Mouse (Mus musculus): ENCODE measurements around the gene Utp20.
"Not testable (repeated sequence)": the region's sequence is repeated elsewhere in the genome, so short reads cannot be mapped to it uniquely, and the experiment has no call there.

Utp20 gene

DNA sequence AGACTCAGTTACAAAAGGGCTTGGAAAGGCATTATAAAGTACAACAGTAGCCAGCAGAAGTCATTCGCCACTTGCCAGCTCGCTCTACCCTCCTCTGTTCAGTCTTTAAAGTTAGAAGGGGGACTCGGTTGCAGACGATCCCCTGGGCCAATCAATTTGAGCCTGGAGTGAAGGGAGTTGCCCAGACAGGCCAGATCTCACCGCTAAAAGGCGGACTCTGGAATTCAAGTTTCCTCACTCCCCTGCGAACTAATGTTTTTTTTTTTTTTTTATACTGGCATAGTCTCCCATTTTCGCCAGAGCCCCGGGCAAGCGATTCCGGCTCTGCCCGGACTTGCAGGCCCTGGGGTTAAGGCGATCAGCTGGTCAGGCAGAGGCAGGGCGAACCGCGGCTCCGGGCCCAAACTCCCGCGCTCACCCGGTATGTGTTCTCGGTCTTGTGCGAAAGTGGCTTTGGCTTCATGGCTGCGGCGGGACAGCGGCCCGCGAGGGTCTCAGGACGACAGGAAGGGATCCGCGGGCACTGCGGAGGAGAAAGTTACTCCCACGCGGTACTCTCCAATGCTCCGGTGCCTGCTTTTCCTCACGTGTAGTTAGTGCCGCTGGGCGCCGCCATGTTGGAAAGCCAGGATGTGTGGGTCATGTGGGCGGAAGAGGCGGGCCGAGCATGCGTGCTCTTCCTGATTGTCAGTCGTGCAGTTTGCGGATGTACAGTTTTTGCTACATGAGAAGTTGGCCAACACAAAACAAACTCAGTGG, at the start of gene Utp20:
Gene Utp20 (minus strand): TSS at position 617 of the 759 bp plus-strand sequence.
- peak; percentile 79 for DNase-seq (ENCODE audit: low read depth, low spot score)

DNA sequence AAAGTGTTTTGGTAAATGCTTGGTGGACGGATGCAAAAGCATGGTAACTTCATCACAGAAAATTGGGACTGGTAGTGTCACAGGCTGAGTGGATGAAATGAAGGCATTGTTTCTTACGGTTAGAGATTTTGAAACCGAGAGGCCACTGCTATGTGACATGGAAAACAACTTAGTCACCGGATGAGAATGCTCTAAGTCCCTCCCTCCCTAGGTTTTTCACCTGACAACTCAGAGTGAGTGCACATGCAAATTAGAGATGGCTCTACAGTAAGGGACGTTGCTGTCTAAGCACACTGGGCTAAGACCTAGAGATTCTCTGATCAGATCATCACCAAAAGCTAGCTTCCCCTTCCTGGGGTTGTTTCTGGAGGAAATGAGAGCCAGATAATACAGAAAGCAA, 48.3 kb upstream of the Utp20 start:
- DNase-seq (ENCODE audit: low read depth, low spot score) = no peak

DNA sequence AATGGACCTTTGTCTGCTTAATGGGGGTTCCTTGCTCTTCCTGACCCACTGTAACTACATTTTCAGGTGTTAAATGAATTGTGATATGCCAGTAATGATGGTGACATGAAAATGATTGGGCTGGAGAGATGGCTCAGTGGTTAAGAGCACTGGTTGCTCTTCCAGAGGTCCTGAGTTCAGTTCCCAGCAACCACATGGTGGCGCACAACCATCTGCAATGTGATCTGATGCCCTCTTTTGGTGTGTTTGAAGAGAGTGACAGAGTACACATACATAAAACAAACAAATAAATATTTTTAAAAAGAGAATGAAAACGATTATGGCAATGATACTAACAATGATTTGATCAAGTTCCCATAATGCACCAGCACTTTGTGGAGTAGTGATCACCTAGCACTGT, 39.4 kb upstream of the Utp20 start:
- no peak for DNase-seq (ENCODE audit: low read depth, low spot score)

DNA sequence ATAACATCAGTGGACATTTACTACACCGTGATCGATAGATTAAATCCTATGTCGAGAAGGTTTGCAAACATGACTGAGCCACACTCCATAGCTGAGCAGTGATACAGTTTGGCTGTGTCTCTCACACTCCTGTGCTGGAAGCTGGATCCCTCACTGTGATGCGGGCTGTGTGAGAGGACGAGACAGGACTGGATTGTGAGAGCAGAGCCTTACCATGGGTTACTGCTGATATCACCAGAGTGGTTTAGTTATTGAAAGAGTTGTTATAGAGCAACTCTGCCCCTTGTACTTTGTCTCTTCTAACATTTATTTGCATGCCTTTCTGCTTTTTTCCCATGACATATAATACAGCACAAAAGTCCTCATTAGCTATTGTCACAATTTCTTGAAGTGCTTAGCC, 35.7 kb upstream of the Utp20 start:
- DNase-seq (ENCODE audit: low read depth, low spot score) = no peak

DNA sequence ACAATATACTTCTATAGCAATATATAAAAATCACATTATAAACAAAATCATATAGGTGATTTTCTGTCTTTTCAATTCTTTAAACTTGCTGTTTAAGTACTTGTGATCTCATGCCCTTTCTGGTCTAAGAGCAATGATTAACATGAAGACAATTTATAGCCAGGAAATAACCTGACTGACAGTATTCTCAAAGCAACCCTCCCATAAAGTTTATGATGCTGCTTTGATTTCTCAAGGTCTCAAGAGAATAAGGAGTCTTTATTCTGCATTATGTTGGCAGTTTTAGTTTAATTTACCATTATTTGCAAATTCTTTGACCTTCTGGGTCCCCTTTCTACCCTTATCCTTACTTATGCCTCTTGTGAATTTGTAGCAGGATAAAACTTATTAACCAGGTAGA, 34.8 kb upstream of the Utp20 start:
- no peak for DNase-seq (ENCODE audit: low read depth, low spot score)

DNA sequence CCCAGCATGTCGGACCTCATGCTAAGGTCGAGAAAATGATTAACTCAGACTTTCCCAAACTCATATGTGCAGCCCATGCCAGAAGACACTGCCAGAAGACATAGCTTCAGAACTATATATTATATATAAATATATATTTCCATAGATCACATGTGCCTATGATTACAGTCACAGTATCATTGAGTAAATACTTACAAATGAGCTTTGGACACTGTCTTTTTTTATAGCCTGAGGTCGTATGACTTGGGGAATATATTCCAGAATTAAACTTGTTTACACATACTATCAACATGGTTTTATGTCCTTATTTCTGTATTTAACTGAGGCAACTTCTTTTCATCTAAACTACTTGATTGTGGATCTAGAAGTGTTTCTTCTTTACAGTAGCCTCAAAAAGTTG, 34.3 kb upstream of the Utp20 start:
- no peak for DNase-seq (ENCODE audit: low read depth, low spot score)

DNA sequence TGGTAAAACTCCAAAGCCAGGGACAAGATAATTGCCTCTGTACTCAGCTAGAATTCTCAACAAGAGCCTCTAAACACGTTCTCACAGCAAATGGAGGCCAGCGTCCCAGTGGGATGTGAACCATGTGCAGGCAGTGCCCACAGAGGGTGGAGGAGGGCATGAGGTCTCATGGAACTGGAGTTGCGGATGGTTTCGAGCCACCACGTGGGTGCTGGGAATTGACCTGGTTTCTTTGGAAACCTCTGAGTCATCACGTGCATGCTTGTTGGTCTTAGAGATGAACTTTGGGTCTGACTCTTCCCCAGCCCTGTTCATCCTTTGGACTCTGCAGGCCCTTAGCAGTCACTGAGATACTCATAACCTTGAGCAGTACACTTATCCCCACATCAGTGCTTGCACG, 26.7 kb upstream of the Utp20 start:
- no peak for DNase-seq (ENCODE audit: low read depth, low spot score)

DNA sequence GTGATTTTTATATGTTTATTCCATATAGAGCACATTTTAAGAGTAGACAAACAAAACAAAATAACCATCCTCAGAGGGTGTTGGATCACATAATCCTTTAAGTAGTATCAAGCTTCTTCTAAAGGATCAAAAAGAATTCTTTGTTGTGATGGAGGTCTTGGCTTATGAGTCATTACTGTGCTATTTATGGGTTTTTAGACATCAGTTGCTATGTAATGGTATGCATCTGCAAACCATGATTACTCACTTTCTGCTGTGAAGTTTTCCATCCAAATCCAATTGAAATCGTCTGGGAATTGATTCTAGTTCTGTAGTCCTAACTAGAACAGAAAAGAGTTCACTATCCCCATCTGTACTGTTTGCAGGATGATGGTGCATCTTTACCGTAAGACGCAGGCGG, 23.4 kb upstream of the Utp20 start:
- no peak for DNase-seq (ENCODE audit: low read depth, low spot score)

DNA sequence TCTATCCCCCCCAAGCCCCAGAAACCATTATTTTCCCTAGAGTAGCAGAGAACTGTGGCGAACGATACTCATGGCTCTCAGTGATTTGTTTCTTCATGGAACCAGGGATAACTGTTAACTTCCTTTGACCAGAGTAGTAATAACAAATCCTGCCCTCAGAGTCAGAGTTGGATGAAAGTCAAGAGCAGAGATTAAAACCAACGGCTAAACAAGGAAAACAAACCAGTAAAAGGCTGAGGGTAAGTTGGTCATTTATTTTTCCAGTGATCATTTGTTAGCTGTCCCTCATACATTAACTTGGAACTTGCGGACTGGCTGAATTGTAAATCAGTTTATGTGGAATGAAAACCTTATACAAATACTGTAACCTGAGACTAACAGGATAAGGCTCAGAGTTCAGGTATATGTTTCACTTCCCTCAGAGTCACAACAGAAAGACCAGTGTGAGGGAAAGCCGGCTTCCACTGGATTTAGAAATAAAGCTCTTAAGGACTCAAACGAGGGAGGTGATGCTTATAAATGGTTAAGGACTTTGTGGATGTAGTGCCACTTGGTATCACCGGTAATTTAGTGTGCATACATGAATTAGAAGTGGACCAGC, 22.4 kb upstream of the Utp20 start:
- no peak for DNase-seq (ENCODE audit: low read depth, low spot score)

DNA sequence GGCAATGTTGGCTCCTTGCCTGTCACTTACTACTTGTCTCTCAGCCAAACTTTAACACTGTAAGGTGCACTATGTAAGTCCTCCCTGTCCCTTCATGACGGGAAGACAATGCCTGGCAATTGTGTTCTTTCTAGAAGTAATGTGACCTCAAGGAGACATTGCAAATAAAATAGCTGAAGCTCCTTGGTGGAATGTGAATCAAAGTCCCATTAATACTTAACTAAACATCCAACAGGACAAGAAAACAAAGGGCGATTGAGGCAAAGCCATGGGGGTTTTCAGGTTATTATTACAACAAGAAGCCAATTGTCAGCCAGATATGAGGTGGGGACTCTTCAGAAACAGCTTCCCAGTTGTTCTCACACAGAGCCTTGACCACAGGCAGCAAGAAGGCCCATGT, 7.6 kb upstream of the Utp20 start:
- DNase-seq (ENCODE audit: low read depth, low spot score) = no peak

DNA sequence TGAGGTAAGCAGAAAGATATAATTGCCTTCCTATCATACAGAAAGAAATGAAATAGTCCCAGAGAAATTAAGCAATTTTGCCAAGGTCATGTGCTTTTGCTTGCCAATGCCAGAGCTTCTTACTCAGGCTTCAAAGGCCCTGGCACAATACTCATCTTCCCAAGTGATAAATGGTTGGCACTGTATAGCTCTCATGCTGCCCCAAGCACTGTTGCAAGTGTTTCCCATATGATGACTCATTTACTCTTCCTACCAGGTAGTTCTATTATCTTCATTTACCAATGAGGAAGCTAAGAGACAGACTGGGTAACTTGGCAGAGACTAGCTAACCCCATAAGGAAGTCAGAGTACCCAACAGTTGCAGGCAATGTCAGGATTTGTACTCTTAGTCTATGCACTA, 1.8 kb upstream of the Utp20 start:
- no peak for DNase-seq (ENCODE audit: low read depth, low spot score)

DNA sequence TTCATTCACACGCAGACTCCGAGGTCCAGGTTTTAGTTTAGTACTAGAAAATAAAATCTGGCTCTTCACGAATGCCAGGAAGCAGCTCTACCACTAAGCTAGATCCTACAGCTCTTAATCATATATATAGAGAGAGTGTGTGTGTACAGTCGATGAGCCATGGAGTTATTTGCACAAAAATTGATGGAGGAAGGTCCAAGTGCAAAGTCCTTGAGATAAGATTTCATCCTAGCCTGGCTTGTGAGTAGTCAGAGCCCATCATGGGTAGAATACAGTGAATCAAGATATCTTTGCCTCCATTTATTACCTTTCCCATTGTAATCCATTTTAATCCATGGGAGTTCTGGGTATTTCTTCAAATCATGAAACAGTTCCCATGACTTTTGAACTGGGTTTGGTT, 992 bp upstream of the Utp20 start:
- DNase-seq (ENCODE audit: low read depth, low spot score) = no peak

DNA sequence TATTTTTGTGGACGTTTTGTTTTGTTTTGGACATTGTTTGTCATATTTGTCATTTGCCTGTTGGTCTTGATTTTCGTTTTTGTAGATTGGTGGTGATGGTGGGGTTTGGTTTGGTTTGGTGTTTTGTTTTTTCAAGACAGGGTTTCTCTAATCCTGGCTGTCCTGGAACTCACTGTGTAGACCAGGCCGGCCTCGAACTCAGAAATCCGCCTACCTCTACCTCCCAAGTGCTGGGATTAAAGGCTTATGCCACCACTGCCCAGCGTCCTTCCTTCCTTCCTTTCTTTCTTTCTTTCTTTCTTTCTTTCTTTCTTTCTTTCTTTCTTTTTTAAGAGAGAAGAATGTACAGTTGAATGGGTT, 323 bp upstream of the Utp20 start:
- DNase-seq (ENCODE audit: low read depth, low spot score) = not testable (repeated sequence)

DNA sequence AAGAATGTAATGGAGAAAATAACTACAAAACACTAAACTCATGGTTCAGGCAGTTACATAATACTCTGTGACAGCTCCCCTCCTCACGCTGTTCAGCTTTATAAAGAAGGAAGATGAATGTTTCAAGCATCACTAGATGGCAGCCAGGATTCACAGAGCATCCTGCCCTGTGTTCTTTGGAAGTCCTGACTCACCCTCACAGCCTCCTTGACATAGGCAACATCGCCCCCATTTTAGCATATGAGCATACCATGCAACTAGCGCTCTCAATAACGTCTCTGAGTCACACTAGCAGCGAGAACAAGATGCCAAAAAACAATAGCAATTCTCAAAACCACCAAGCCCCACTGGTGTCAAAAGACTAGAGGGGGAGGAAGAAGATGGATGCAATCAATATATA, 9.3 kb downstream of the Utp20 start:
- no peak for DNase-seq (ENCODE audit: low read depth, low spot score)

DNA sequence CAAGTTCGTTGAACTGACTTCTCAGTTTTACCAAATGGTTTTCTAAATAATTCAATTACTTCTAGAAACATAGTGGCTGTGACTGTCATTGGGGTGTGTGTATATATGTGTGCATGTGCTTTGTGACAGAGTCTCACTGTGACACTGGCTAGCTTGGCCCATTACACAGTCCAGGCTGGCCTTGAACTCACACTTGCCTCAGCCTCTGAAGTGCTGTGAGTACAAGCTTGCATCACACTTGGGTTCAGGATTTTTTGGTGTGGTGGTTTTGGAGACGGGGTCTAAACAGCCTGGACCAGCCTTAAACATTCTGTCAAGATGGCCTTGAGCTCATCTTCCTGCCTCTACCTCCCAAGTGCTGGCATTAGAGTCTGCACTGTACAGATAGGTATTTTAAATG, 11.3 kb downstream of the Utp20 start:
- no peak for DNase-seq (ENCODE audit: low read depth, low spot score)

DNA sequence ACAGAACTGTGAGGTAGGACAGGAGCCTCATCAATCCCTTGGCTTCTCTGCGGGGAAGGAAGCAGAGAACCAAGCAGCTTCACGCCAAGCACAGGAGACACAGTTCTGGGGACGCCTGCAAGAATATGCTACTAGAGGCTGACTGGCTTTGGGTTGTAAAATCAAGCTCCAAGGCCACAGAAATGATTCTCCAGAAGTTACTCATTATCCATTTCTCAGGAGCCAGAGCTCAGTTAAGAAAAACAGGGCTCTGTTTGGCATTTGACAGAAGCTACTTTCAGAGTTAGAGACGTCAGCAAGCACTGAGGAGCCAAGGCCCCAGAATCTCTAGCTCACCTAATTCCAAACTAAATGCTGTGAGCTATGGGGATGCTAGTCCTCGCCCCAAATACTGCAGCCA, 14.9 kb downstream of the Utp20 start:
- no peak for DNase-seq (ENCODE audit: low read depth, low spot score)

DNA sequence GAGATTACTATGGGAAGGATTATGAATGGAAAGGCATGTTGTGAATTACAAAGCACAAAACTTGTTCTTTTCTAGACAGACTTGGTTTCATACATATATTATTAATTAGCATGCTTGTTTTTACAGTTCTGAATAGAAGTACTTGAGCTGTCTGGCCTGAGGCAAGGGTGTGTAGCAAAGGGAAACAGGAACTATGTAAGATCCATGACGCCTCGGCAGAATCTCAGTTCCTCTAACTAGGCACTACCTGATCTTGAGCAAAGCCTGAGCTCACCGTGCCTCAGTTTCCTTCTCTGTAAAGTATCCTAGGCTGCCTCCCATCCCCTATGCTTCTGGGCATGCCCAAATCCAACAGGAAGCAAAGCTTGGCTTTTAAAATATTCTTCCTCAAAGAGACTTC, 24.4 kb downstream of the Utp20 start:
- no peak for DNase-seq (ENCODE audit: low read depth, low spot score)

DNA sequence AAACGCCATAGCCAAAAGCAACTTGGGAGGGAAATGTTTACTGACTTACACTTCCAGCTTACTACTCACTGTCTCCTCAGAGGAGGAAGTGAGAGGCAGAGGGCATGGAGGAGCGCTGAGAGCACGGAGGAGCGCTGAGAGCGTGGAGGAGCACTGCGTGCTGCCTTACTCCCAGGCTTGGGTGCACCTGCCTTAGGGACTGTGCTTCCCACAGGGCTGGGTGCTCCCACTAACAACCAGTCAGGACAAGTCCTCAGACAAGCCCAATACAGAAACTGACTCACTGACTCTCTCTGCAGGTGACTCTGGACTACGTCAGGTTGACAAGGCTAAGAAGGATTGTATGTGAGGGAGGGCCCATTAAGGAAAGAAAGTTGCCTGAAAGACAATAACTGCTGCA, 27.2 kb downstream of the Utp20 start:
- no peak for DNase-seq (ENCODE audit: low read depth, low spot score)

DNA sequence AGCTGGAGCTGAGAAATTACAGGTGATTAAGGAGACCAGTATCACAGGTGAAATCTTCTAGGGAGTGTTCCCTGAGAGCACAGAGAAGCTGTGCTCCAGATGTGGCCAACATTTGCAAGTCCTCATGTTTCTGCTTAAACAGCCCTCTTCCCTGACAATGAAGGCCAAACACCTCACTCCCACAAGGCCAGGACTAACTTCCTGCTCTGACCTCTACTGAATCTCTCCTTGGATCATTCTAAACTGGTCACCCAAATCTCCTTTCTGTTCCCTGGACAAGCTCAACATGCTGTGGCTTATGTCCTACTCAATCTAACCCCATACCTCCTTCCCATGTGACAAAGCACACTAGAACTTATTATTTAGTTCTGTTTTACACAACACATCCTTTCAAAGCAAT, 29.2 kb downstream of the Utp20 start:
- no peak for DNase-seq (ENCODE audit: low read depth, low spot score)

DNA sequence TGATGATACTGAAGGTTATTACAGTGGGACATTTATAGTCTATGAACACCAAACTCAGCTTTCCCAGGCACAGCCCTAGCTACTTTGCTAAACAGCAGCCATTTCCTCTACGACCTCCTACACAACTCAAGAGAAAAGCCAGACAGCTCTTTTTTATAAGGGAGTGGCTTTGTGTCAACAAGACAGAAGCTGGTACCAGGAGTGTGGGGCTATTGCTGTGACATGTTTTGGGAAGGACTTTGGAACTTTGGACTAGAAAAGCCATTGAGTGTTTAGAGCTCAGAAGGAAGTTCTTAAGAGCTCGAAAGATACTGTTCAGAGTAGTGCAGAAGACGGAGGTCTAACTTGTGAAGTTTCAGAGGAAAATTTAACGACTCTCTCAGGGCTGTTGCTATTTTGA, 29.7 kb downstream of the Utp20 start:
- DNase-seq (ENCODE audit: low read depth, low spot score) = no peak

DNA sequence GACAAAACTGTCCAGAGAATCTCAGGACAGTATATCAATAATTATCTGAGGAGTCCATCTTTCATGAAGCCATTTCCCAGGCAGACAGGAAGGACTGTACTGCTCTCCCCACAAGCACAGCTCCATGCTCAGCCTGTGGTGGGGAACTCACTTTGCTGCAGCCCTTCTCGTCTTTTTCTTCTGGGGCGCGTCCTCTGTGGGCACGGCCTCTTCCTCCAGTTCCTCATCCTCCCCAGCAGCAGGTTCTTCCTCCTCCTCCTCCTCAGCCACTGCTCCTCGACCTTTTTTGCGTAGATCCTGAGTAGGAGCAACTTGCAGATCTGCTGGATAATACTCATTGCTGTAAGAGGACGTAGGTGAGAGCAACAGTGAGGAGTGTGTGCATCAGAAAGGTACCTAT, 31.4 kb downstream of the Utp20 start:
- DNase-seq (ENCODE audit: low read depth, low spot score) = no peak

DNA sequence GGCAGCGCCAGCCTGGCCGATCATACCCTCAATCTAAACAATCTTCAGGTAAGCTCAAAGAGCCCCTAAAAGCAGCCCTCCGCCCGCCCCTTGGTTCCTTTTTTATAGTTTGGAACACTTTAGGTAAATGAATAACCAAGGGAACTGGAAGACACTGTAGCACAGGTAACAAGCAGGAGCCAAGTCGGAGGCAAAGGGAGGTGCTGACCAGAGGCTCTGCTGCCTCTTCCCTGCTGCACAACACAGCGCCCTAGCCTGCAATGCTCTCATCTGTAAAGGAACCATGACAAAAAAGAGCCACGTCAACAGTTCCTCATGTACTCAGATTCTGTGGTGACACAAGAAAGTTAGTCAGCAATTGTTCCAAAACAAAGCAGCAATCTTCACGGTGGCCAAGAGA, 32.0 kb downstream of the Utp20 start:
- DNase-seq (ENCODE audit: low read depth, low spot score) = no peak

DNA sequence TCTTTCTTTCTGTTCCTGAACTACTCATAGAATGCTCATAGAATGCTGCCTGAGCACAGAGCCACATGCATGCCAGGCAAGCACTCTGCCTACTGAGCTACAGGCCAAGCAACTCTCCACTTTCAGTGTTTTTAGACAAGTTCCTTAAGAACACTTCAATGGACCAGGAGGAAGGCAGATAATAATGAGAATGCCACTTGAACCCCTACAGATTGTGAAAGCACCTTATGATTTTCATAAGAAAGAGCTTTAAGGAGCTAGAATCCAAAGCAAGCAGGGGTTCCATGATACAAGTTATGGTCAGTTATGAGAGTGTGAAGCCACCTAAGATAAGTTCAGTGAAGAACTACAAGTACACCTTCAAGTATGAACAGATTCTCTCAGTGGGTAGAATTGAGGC, 32.9 kb downstream of the Utp20 start:
- DNase-seq (ENCODE audit: low read depth, low spot score) = no peak

DNA sequence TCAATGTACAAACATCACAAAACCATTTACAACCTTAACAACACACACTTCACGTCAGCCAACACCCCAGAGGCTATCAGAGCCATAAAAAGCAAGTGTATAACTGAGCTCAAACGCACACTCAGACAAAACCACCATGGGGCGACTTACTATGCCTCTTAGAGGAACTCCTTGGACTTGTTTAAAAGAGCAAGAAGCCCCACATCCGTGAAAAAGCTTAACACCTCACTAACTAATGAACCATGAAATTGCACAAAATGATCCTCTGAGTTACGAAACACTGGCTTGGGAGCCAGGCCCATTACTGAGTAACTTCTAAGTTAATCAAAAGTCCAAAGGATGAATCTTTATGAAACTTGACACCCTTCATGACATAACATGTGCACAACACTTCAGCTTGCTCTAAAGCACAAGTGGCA, 42.1 kb downstream of the Utp20 start:
- DNase-seq (ENCODE audit: low read depth, low spot score) = no peak
